Mouse (Mus musculus): ENCODE results near the gene Pacsin2. TPM values are rescaled to one million over a fixed set of nuclear protein-coding genes. Genes with fewer than 3 reads are reported as not detected.
"Not testable (repeated sequence)": the region's sequence is repeated elsewhere in the genome, so short reads cannot be mapped to it uniquely, and the experiment has no call there.

The Pacsin2 gene
- polyA plus RNA-seq, 1 experiment from 2014 or later, result 85.4 TPM

GRCm38 (mm10) chr15:83417916-83418315 is 46.5 kb downstream of the Pacsin2 start:
- Histone ChIP-seq H3K4me2 (replicated peaks; ENCODE audit: low read depth, low read length) (no peak overlapping the region), H3K36me3 (ENCODE audit: insufficient read depth, low read length) (no peaks in the 10 kb centered on the region), H3K4me1 (ENCODE audit: insufficient read depth, low read length) (peaks cover 25% of the 10 kb centered on the region), H3K4me3 (ENCODE audit: low read length) (no peak overlapping the region), H3K9ac (replicated peaks; ENCODE audit: low read length) (no peak overlapping the region), H3K27ac (ENCODE audit: low read length) (no peak overlapping the region), H3K27me3 (ENCODE audit: insufficient read depth, low read length) (no peaks in the 10 kb centered on the region), H3K9me3 (ENCODE audit: low read length) (no peaks in the 10 kb centered on the region)
- ATAC-seq (ENCODE audit: low FRiP score, low TSS enrichment), result no peak
- WGBS, result 84% methylated on average over 6 of the region's 6 CpGs

- H3K9ac ChIP-seq (replicated peaks; ENCODE audit: low read length), result no peak overlapping the region
- no peak overlapping the region for H3K4me2 ChIP-seq (replicated peaks; ENCODE audit: low read depth, low read length)
- no peaks in the 10 kb centered on the region for H3K9me3 ChIP-seq (ENCODE audit: low read length)
- H3K4me1 ChIP-seq (ENCODE audit: insufficient read depth, low read length), result peaks cover 25% of the 10 kb centered on the region
- no peak overlapping the region for H3K4me3 ChIP-seq (ENCODE audit: low read length)
- 58% methylated on average over 7 of the region's 7 CpGs for WGBS
- H3K36me3 ChIP-seq (ENCODE audit: insufficient read depth, low read length), result no peaks in the 10 kb centered on the region
- no peaks in the 10 kb centered on the region for H3K27me3 ChIP-seq (ENCODE audit: insufficient read depth, low read length)
- H3K27ac ChIP-seq (ENCODE audit: low read length), result no peak overlapping the region
- ATAC-seq (ENCODE audit: low FRiP score, low TSS enrichment), result no peak
Measured at GRCm38 (mm10) chr15:83417407-83417806, 47.0 kb downstream of the Pacsin2 start.

- H3K27me3 ChIP-seq (ENCODE audit: insufficient read depth, low read length), result no peaks in the 10 kb centered on the region
- H3K4me2 ChIP-seq (replicated peaks; ENCODE audit: low read depth, low read length), result no peak overlapping the region
- peaks cover 33% of the 10 kb centered on the region for H3K4me1 ChIP-seq (ENCODE audit: insufficient read depth, low read length)
- H3K9me3 ChIP-seq (ENCODE audit: low read length), result no peaks in the 10 kb centered on the region
- no peak for ATAC-seq (ENCODE audit: low FRiP score, low TSS enrichment)
- no peaks in the 10 kb centered on the region for H3K36me3 ChIP-seq (ENCODE audit: insufficient read depth, low read length)
- H3K4me3 ChIP-seq (ENCODE audit: low read length), result no peak overlapping the region
- no peak overlapping the region for H3K9ac ChIP-seq (replicated peaks; ENCODE audit: low read length)
- 66% methylated on average over 6 of the region's 6 CpGs for WGBS
- no peak overlapping the region for H3K27ac ChIP-seq (ENCODE audit: low read length)
Measured at GRCm38 (mm10) chr15:83415391-83415790, 49.0 kb downstream of the Pacsin2 start.

- Histone ChIP-seq H3K27me3 (ENCODE audit: insufficient read depth, low read length) (no peaks in the 10 kb centered on the region), H3K9me3 (ENCODE audit: low read length) (no peaks in the 10 kb centered on the region), H3K27ac (ENCODE audit: low read length) (no peak overlapping the region), H3K9ac (replicated peaks; ENCODE audit: low read length) (no peak overlapping the region), H3K4me2 (replicated peaks; ENCODE audit: low read depth, low read length) (no peak overlapping the region), H3K36me3 (ENCODE audit: insufficient read depth, low read length) (no peaks in the 10 kb centered on the region), H3K4me1 (ENCODE audit: insufficient read depth, low read length) (0 out of 2 replicates have a peak, but pooled peaks cover 10% of the 10 kb centered on the region), H3K4me3 (ENCODE audit: low read length) (no peak overlapping the region)
- ATAC-seq (ENCODE audit: low FRiP score, low TSS enrichment), result no peak
- WGBS, result 82% methylated on average over 4 of the region's 4 CpGs
Measured at GRCm38 (mm10) chr15:83411616-83412015, 52.8 kb downstream of the Pacsin2 start.

GRCm38 (mm10) chr15:83410735-83411134 is 53.7 kb downstream of the Pacsin2 start:
- Histone ChIP-seq H3K4me3 (ENCODE audit: low read length) (no peak overlapping the region), H3K27me3 (ENCODE audit: insufficient read depth, low read length) (no peaks in the 10 kb centered on the region), H3K9ac (replicated peaks; ENCODE audit: low read length) (no peak overlapping the region), H3K27ac (ENCODE audit: low read length) (no peak overlapping the region), H3K9me3 (ENCODE audit: low read length) (no peaks in the 10 kb centered on the region), H3K4me1 (ENCODE audit: insufficient read depth, low read length) (0 out of 2 replicates have a peak, but pooled peaks cover 10% of the 10 kb centered on the region), H3K4me2 (replicated peaks; ENCODE audit: low read depth, low read length) (no peak overlapping the region), H3K36me3 (ENCODE audit: insufficient read depth, low read length) (no peaks in the 10 kb centered on the region)
- ATAC-seq (ENCODE audit: low FRiP score, low TSS enrichment), result no peak
- WGBS, result 78% methylated on average over 4 of the region's 4 CpGs

- Histone ChIP-seq H3K9ac (replicated peaks; ENCODE audit: low read length) (no peak overlapping the region), H3K9me3 (ENCODE audit: low read length) (no peaks in the 10 kb centered on the region), H3K4me1 (ENCODE audit: insufficient read depth, low read length) (0 out of 2 replicates have a peak, but pooled peaks cover 10% of the 10 kb centered on the region), H3K4me3 (ENCODE audit: low read length) (no peak overlapping the region), H3K27me3 (ENCODE audit: insufficient read depth, low read length) (no peaks in the 10 kb centered on the region), H3K27ac (ENCODE audit: low read length) (no peak overlapping the region), H3K4me2 (replicated peaks; ENCODE audit: low read depth, low read length) (no peak overlapping the region), H3K36me3 (ENCODE audit: insufficient read depth, low read length) (no peaks in the 10 kb centered on the region)
- 40% methylated on average over 6 of the region's 6 CpGs for WGBS
- no peak for ATAC-seq (ENCODE audit: low FRiP score, low TSS enrichment)
Measured at GRCm38 (mm10) chr15:83410270-83410669, 54.1 kb downstream of the Pacsin2 start.

- Histone ChIP-seq H3K9ac (replicated peaks; ENCODE audit: low read length) (no peak overlapping the region), H3K27ac (ENCODE audit: low read length) (no peak overlapping the region), H3K4me2 (replicated peaks; ENCODE audit: low read depth, low read length) (no peak overlapping the region), H3K27me3 (ENCODE audit: insufficient read depth, low read length) (no peaks in the 10 kb centered on the region), H3K36me3 (ENCODE audit: insufficient read depth, low read length) (no peaks in the 10 kb centered on the region), H3K9me3 (ENCODE audit: low read length) (no peaks in the 10 kb centered on the region), H3K4me1 (ENCODE audit: insufficient read depth, low read length) (0 out of 2 replicates have a peak, but pooled peaks cover 10% of the 10 kb centered on the region), H3K4me3 (ENCODE audit: low read length) (no peak overlapping the region)
- 62% methylated on average over 8 of the region's 8 CpGs for WGBS
- no peak for ATAC-seq (ENCODE audit: low FRiP score, low TSS enrichment)
Measured at GRCm38 (mm10) chr15:83408692-83409442, 55.5 kb downstream of the Pacsin2 start.

- H3K9ac ChIP-seq (replicated peaks; ENCODE audit: low read length), result no peak overlapping the region
- no peak overlapping the region for H3K4me2 ChIP-seq (replicated peaks; ENCODE audit: low read depth, low read length)
- H3K27ac ChIP-seq (ENCODE audit: low read length), result no peak overlapping the region
- H3K9me3 ChIP-seq (ENCODE audit: low read length), result no peaks in the 10 kb centered on the region
- 0 out of 2 replicates have a peak, but pooled peaks cover 10% of the 10 kb centered on the region for H3K4me1 ChIP-seq (ENCODE audit: insufficient read depth, low read length)
- H3K4me3 ChIP-seq (ENCODE audit: low read length), result no peak overlapping the region
- 86% methylated on average over 5 of the region's 5 CpGs for WGBS
- H3K36me3 ChIP-seq (ENCODE audit: insufficient read depth, low read length), result no peaks in the 10 kb centered on the region
- no peaks in the 10 kb centered on the region for H3K27me3 ChIP-seq (ENCODE audit: insufficient read depth, low read length)
- ATAC-seq (ENCODE audit: low FRiP score, low TSS enrichment), result no peak
Measured at GRCm38 (mm10) chr15:83408216-83408615, 56.2 kb downstream of the Pacsin2 start.

- Histone ChIP-seq H3K9ac (replicated peaks; ENCODE audit: low read length) (no peak overlapping the region), H3K36me3 (ENCODE audit: insufficient read depth, low read length) (no peaks in the 10 kb centered on the region), H3K4me1 (ENCODE audit: insufficient read depth, low read length) (0 out of 2 replicates have a peak, but pooled peaks cover 10% of the 10 kb centered on the region), H3K27ac (ENCODE audit: low read length) (no peak overlapping the region), H3K4me3 (ENCODE audit: low read length) (no peak overlapping the region), H3K9me3 (ENCODE audit: low read length) (no peaks in the 10 kb centered on the region), H3K27me3 (ENCODE audit: insufficient read depth, low read length) (no peaks in the 10 kb centered on the region), H3K4me2 (replicated peaks; ENCODE audit: low read depth, low read length) (no peak overlapping the region)
- WGBS, result 84% methylated on average over 5 of the region's 5 CpGs
- no peak for ATAC-seq (ENCODE audit: low FRiP score, low TSS enrichment)
Measured at GRCm38 (mm10) chr15:83407502-83407901, 56.9 kb downstream of the Pacsin2 start.

GRCm38 (mm10) chr15:83405866-83406265 is 58.5 kb downstream of the Pacsin2 start:
- ATAC-seq (ENCODE audit: low FRiP score, low TSS enrichment), result 0 out of 2 replicates have a peak, but pooled peaks have one; percentile 59
- H3K27me3 ChIP-seq (ENCODE audit: insufficient read depth, low read length); H3K27ac ChIP-seq (ENCODE audit: low read length); H3K9ac ChIP-seq (replicated peaks; ENCODE audit: low read length); H3K9me3 ChIP-seq (ENCODE audit: low read length); H3K36me3 ChIP-seq (ENCODE audit: insufficient read depth, low read length); H3K4me3 ChIP-seq (ENCODE audit: low read length); H3K4me2 ChIP-seq (replicated peaks; ENCODE audit: low read depth, low read length): not testable (repeated sequence)
- WGBS, result 90% methylated on average over 14 of the region's 40 CpGs
- H3K4me1 ChIP-seq (ENCODE audit: insufficient read depth, low read length), result peaks cover 14% of the 10 kb centered on the region; the same call in 1 of the 2 replicates

Data from kidney, embryonic 16.5 days (tissue).